In genomic region chr14:84442528-84443287, GRCm38 (mm10) we compare ENCODE assay signal across 8 mouse cellular contexts. TPM values are rescaled to one million over a fixed set of nuclear protein-coding genes. Genes with fewer than 3 reads are reported as not detected.
DNase-seq lines count a peak whose midpoint lies in the region; ATAC-seq and TF ChIP-seq lines count a peak whose summit lies in the region.

No protein-coding gene starts in this region.

- under 1% methylated on average over 25 of the region's 30 CpGs for WGBS in forebrain, embryonic 10.5 days
- under 1% methylated on average over 29 of the region's 30 CpGs for WGBS in hindbrain, embryonic 14.5 days
- 0% methylated on average over 29 of the region's 30 CpGs for WGBS in midbrain, embryonic 10.5 days

- no peaks in the 10 kb centered on the region for H3K79me3 ChIP-seq in C2C12 (ENCODE audit: low read depth)

- H3ac ChIP-seq in C2C12 (ENCODE audit: control insufficient read depth, insufficient read length, low read depth): peak overlapping the region; percentile 41

- peak; percentile 6 for DNase-seq in ZHBTc4 (ENCODE audit: low read depth, low spot score)
- DNase-seq in forebrain, embryonic 10.5 days (ENCODE audit: extremely low spot score, low spot score): peak; percentile 49
- DNase-seq in hindbrain, embryonic 14.5 days (ENCODE audit: low spot score): peak; percentile 75
- DNase-seq in left cerebral cortex, adult 2 months (ENCODE audit: extremely low spot score in 1 of 2, low spot score in 2 of 2): peak; percentile 32 to 40
- peak; percentile 51 for DNase-seq in midbrain, embryonic 10.5 days (ENCODE audit: low spot score)
- DNase-seq in c-Kit-positive CD71-positive TER-119-positive erythroid progenitor cells, embryonic 14.5 days (ENCODE audit: low spot score): no peak

- TF ChIP-seq CTCF in C2C12 (IDR thresholded peaks at IDR 0.05; ENCODE audit: control insufficient read depth, insufficient read depth, insufficient read length): no peak
- TF ChIP-seq CTCF in left cerebral cortex, adult 2 months (IDR thresholded peaks at IDR 0.05): no peak
- no peak for TF ChIP-seq CTCF in testis, adult 2 months (IDR thresholded peaks at IDR 0.05; ENCODE audit: control insufficient read depth, insufficient read depth, insufficient replicate concordance, low read depth, low read length)

- H3K9ac ChIP-seq in hindbrain, embryonic 14.5 days: peak overlapping the region; percentile 67

- ATAC-seq in hindbrain, embryonic 14.5 days (ENCODE audit: low FRiP score): peak; percentile 68

- peaks cover 35% of the 10 kb centered on the region for H3K4me1 ChIP-seq in forebrain, embryonic 10.5 days
- H3K4me1 ChIP-seq in hindbrain, embryonic 14.5 days (replicated peaks; ENCODE audit: control insufficient read depth, insufficient read depth, low read length): no peaks in the 10 kb centered on the region
- peaks cover 30% of the 10 kb centered on the region for H3K4me1 ChIP-seq in midbrain, embryonic 10.5 days
- peaks cover 19% of the 10 kb centered on the region for H3K4me1 ChIP-seq in testis, adult 2 months (ENCODE audit: control insufficient read depth, insufficient read depth, low read length)

- no peaks in the 10 kb centered on the region for H3K36me3 ChIP-seq in C2C12 (ENCODE audit: control insufficient read depth, insufficient read depth)
- H3K36me3 ChIP-seq in forebrain, embryonic 10.5 days (replicated peaks): no peaks in the 10 kb centered on the region
- no peaks in the 10 kb centered on the region for H3K36me3 ChIP-seq in hindbrain, embryonic 14.5 days (replicated peaks; ENCODE audit: control insufficient read depth, insufficient read depth)
- H3K36me3 ChIP-seq in midbrain, embryonic 10.5 days: no peaks in the 10 kb centered on the region
- no peaks in the 10 kb centered on the region for H3K36me3 ChIP-seq in testis, adult 2 months (ENCODE audit: control insufficient read depth, insufficient read depth, low read length)

- peak overlapping the region; percentile 89 for H3K27ac ChIP-seq in forebrain, embryonic 10.5 days
- H3K27ac ChIP-seq in hindbrain, embryonic 14.5 days: peak overlapping the region; percentile 88
- H3K27ac ChIP-seq in left cerebral cortex, adult 2 months: peak overlapping the region; percentile 88
- H3K27ac ChIP-seq in midbrain, embryonic 10.5 days (replicated peaks): peak overlapping the region; percentile 87
- no peak overlapping the region for H3K27ac ChIP-seq in testis, adult 2 months (ENCODE audit: control insufficient read depth, insufficient read depth, low read depth, low read length)

- H3K79me2 ChIP-seq in C2C12 (ENCODE audit: control insufficient read depth, insufficient read depth): no peaks in the 10 kb centered on the region

- no peaks in the 10 kb centered on the region for H3K27me3 ChIP-seq in C2C12 (ENCODE audit: control insufficient read depth, insufficient read depth, insufficient read length)
- peaks cover 24% of the 10 kb centered on the region for H3K27me3 ChIP-seq in forebrain, embryonic 10.5 days (ENCODE audit: poor library complexity, severe bottlenecking)
- 0 out of 2 replicates have a peak, but pooled peaks cover 6% of the 10 kb centered on the region for H3K27me3 ChIP-seq in hindbrain, embryonic 14.5 days (ENCODE audit: control insufficient read depth, insufficient read depth, low read length)
- peaks cover 27% of the 10 kb centered on the region for H3K27me3 ChIP-seq in midbrain, embryonic 10.5 days (ENCODE audit: low read depth, poor library complexity, severe bottlenecking)
- H3K27me3 ChIP-seq in testis, adult 2 months (ENCODE audit: control insufficient read depth, insufficient read depth, low read length): no peaks in the 10 kb centered on the region

- H3K9me3 ChIP-seq in forebrain, embryonic 10.5 days: no peaks in the 10 kb centered on the region
- no peaks in the 10 kb centered on the region for H3K9me3 ChIP-seq in hindbrain, embryonic 14.5 days (ENCODE audit: control insufficient read depth, low read length)
- H3K9me3 ChIP-seq in midbrain, embryonic 10.5 days (replicated peaks): no peaks in the 10 kb centered on the region

- no peak for TF ChIP-seq POLR2A in testis, adult 2 months (IDR thresholded peaks at IDR 0.05; ENCODE audit: control insufficient read depth, low read depth, low read length)

- peak overlapping the region; percentile 14 for H3K4me3 ChIP-seq in C2C12 (ENCODE audit: insufficient read depth, poor library complexity, severe bottlenecking)
- peak overlapping the region; percentile 69 for H3K4me3 ChIP-seq in forebrain, embryonic 10.5 days
- H3K4me3 ChIP-seq in hindbrain, embryonic 14.5 days (replicated peaks; ENCODE audit: low read length): peak overlapping the region; percentile 63
- H3K4me3 ChIP-seq in left cerebral cortex, adult 2 months: peak overlapping the region; percentile 68
- peak overlapping the region; percentile 70 for H3K4me3 ChIP-seq in midbrain, embryonic 10.5 days
- H3K4me3 ChIP-seq in testis, adult 2 months (ENCODE audit: control insufficient read depth, low read depth, low read length): peak overlapping the region; percentile 83

- peak overlapping the region; percentile 83 for H3K4me2 ChIP-seq in hindbrain, embryonic 14.5 days (replicated peaks)

- intact Hi-C loops in left cerebral cortex, adult 2 months (cut with DNase I): loop anchor here (5.0 to 10.0 kb wide), 2 partner anchors 1725 to 1862 kb away; no protein-coding TSS in a partner anchor

TF ChIP-seq in C2C12, 6 proteins besides CTCF, POLR2A, EP300 and RAD21:
- no peak for TF ChIP-seq MYOD1 (IDR thresholded peaks at IDR 0.05; ENCODE audit: control insufficient read depth, insufficient read length, low read depth)
- no peak for TF ChIP-seq MYOG (IDR thresholded peaks at IDR 0.05; ENCODE audit: control insufficient read depth, extremely low read depth, insufficient read length)
- TF ChIP-seq MAX (IDR thresholded peaks at IDR 0.05): no peak
- no peak for TF ChIP-seq USF1 (IDR thresholded peaks at IDR 0.05; ENCODE audit: low read depth)

RNA-seq across cellular contexts. Expression of gene Pcdh17, which starts 0.7 kb away (rescaled TPM):
- polyA plus RNA-seq in C2C12 (2012; fragmentation: generic; extraction: Trizol): 0.01 TPM
- 4.4 and 5.4 TPM in 2 replicates for polyA plus RNA-seq in forebrain, embryonic 10.5 days (2016; fragmentation: Nextera tagmentation; extraction: Ambion mirVana)
- 32.6 and 36.8 TPM in 2 replicates for polyA plus RNA-seq in hindbrain, embryonic 14.5 days (2014; fragmentation: Nextera tagmentation; extraction: Ambion mirVana)
- total RNA-seq in left cerebral cortex, adult 2 months (2021): 10 to 100 TPM; 31.9 to 36.2 TPM
- polyA plus RNA-seq in midbrain, embryonic 10.5 days (2016; fragmentation: Nextera tagmentation; extraction: Ambion mirVana): 3.0 and 3.7 TPM in 2 replicates
- polyA plus RNA-seq in testis, adult 2 months (2012; rRNA removed): 1.7 and 1.8 TPM in 2 replicates

Comparison
In these comparisons a context has a peak if more than half of its experiments do, and no peak if none do; other contexts are left out.
1. H3K4me3 ChIP-seq: peak in every context shown above with its lines; median percentile 83 in testis, adult 2 months; 70 in midbrain, embryonic 10.5 days; 69 in forebrain, embryonic 10.5 days; 68 in left cerebral cortex, adult 2 months; 63 in hindbrain, embryonic 14.5 days; 14 in C2C12.